Mouse (Mus musculus): ENCODE measurements at regions not wholly inside any gene's neighbourhood (a gene's known extent, or its start where the extent isn't known, plus 50 kb on each side); places are given as distances from the start of the nearest gene placed in this dataset.

- no peak overlapping the region for H3K27ac ChIP-seq (ENCODE audit: low read length)
- no peak overlapping the region for H3K4me2 ChIP-seq (ENCODE audit: low read depth, low read length)
- H3K4me3 ChIP-seq (ENCODE audit: low read length) = no peak overlapping the region
- H3K9me3 ChIP-seq (ENCODE audit: control insufficient read depth, low read length) = no peaks in the 10 kb centered on the region
- no peak overlapping the region for H3K9ac ChIP-seq (ENCODE audit: low read length)
- H3K36me3 ChIP-seq (ENCODE audit: control insufficient read depth, insufficient read depth, low read length) = no peaks in the 10 kb centered on the region
- H3K27me3 ChIP-seq (ENCODE audit: control insufficient read depth, insufficient read depth, low read depth, low read length) = no peaks in the 10 kb centered on the region
- no peaks in the 10 kb centered on the region for H3K4me1 ChIP-seq (replicated peaks; ENCODE audit: control insufficient read depth, insufficient read depth, low read length)
- WGBS = 75% methylated on average over 2 of the region's 2 CpGs
- ATAC-seq (ENCODE audit: low read depth) = no peak
These were observed 113.6 kb upstream of the Ppp1r12a start for GRCm38 (mm10) chr10:108048426-108048825.

- H3K36me3 ChIP-seq (ENCODE audit: control insufficient read depth, insufficient read depth, low read length) = no peaks in the 10 kb centered on the region
- no peaks in the 10 kb centered on the region for H3K27me3 ChIP-seq (ENCODE audit: control insufficient read depth, insufficient read depth, low read depth, low read length)
- no peaks in the 10 kb centered on the region for H3K4me1 ChIP-seq (replicated peaks; ENCODE audit: control insufficient read depth, insufficient read depth, low read length)
- H3K27ac ChIP-seq (ENCODE audit: low read length) = no peak overlapping the region
- H3K9me3 ChIP-seq (ENCODE audit: control insufficient read depth, low read length) = no peaks in the 10 kb centered on the region
- ATAC-seq (ENCODE audit: low read depth) = no peak
- H3K4me2 ChIP-seq (ENCODE audit: low read depth, low read length) = no peak overlapping the region
- no peak overlapping the region for H3K9ac ChIP-seq (ENCODE audit: low read length)
- no peak overlapping the region for H3K4me3 ChIP-seq (ENCODE audit: low read length)
- whole genome bisulfite sequencing = 19% methylated on average over 2 of the region's 2 CpGs
These were observed 118.5 kb upstream of the Ppp1r12a start for GRCm38 (mm10) chr10:108043519-108043918.

- Histone ChIP-seq H3K36me3 (ENCODE audit: control insufficient read depth, insufficient read depth, low read length) (no peaks in the 10 kb centered on the region), H3K27me3 (ENCODE audit: control insufficient read depth, insufficient read depth, low read depth, low read length) (no peaks in the 10 kb centered on the region), H3K4me2 (ENCODE audit: low read depth, low read length) (no peak overlapping the region), H3K9ac (ENCODE audit: low read length) (no peak overlapping the region), H3K27ac (ENCODE audit: low read length) (no peak overlapping the region), H3K9me3 (ENCODE audit: control insufficient read depth, low read length) (no peaks in the 10 kb centered on the region), H3K4me1 (replicated peaks; ENCODE audit: control insufficient read depth, insufficient read depth, low read length) (no peaks in the 10 kb centered on the region), H3K4me3 (ENCODE audit: low read length) (no peak overlapping the region)
- no peak for ATAC-seq (ENCODE audit: low read depth)
These were observed 122.0 kb upstream of the Ppp1r12a start for GRCm38 (mm10) chr10:108040027-108040426.

- WGBS = 54% methylated on average over 3 of the region's 3 CpGs
- ATAC-seq (ENCODE audit: low read depth) = no peak
These were observed 124.7 kb upstream of the Otogl start for GRCm38 (mm10) chr10:108036486-108037109.

GRCm38 (mm10) chr10:108034068-108034467 lies 122.1 kb upstream of the Otogl start:
- no peak for ATAC-seq (ENCODE audit: low read depth)
- 78% methylated on average over 3 of the region's 3 CpGs for WGBS
- H3K36me3 ChIP-seq (ENCODE audit: control insufficient read depth, insufficient read depth, low read length) = no peaks in the 10 kb centered on the region
- no peak overlapping the region for H3K4me3 ChIP-seq (ENCODE audit: low read length)
- H3K4me2 ChIP-seq (ENCODE audit: low read depth, low read length) = no peak overlapping the region
- H3K27ac ChIP-seq (ENCODE audit: low read length) = no peak overlapping the region
- no peaks in the 10 kb centered on the region for H3K27me3 ChIP-seq (ENCODE audit: control insufficient read depth, insufficient read depth, low read depth, low read length)
- no peaks in the 10 kb centered on the region for H3K9me3 ChIP-seq (ENCODE audit: control insufficient read depth, low read length)
- no peaks in the 10 kb centered on the region for H3K4me1 ChIP-seq (replicated peaks; ENCODE audit: control insufficient read depth, insufficient read depth, low read length)
- H3K9ac ChIP-seq (ENCODE audit: low read length) = no peak overlapping the region

More at GRCm38 (mm10) chr10:108036486-108037109, 124.7 kb upstream of the Otogl start:
- no peaks in the 10 kb centered on the region for H3K4me1 ChIP-seq (replicated peaks; ENCODE audit: control insufficient read depth, insufficient read depth, low read length)
- no peak overlapping the region for H3K27ac ChIP-seq (ENCODE audit: low read length)
- H3K36me3 ChIP-seq (ENCODE audit: control insufficient read depth, insufficient read depth, low read length) = no peaks in the 10 kb centered on the region
- no peak overlapping the region for H3K4me2 ChIP-seq (ENCODE audit: low read depth, low read length)
- no peaks in the 10 kb centered on the region for H3K27me3 ChIP-seq (ENCODE audit: control insufficient read depth, insufficient read depth, low read depth, low read length)
- H3K9me3 ChIP-seq (ENCODE audit: control insufficient read depth, low read length) = no peaks in the 10 kb centered on the region
- no peak overlapping the region for H3K4me3 ChIP-seq (ENCODE audit: low read length)
- H3K9ac ChIP-seq (ENCODE audit: low read length) = no peak overlapping the region

- Histone ChIP-seq H3K36me3 (ENCODE audit: control insufficient read depth, insufficient read depth, low read length) (no peaks in the 10 kb centered on the region), H3K9me3 (ENCODE audit: control insufficient read depth, low read length) (no peaks in the 10 kb centered on the region), H3K27ac (ENCODE audit: low read length) (no peak overlapping the region), H3K27me3 (ENCODE audit: control insufficient read depth, insufficient read depth, low read depth, low read length) (no peaks in the 10 kb centered on the region), H3K9ac (ENCODE audit: low read length) (no peak overlapping the region), H3K4me1 (replicated peaks; ENCODE audit: control insufficient read depth, insufficient read depth, low read length) (no peaks in the 10 kb centered on the region), H3K4me2 (ENCODE audit: low read depth, low read length) (no peak overlapping the region), H3K4me3 (ENCODE audit: low read length) (no peak overlapping the region)
- no peak for ATAC-seq (ENCODE audit: low read depth)
- whole genome bisulfite sequencing = 87% methylated on average over 1 of the region's 1 CpGs
These were observed 121.4 kb upstream of the Otogl start for GRCm38 (mm10) chr10:108033317-108033795.

- 70% methylated on average over 2 of the region's 2 CpGs for WGBS
- no peak overlapping the region for H3K9ac ChIP-seq (ENCODE audit: low read length)
These were observed 115.6 kb upstream of the Otogl start for GRCm38 (mm10) chr10:108027506-108027905.

GRCm38 (mm10) chr10:108024227-108024626 lies 112.3 kb upstream of the Otogl start:
- no peaks in the 10 kb centered on the region for H3K27me3 ChIP-seq (ENCODE audit: control insufficient read depth, insufficient read depth, low read depth, low read length)
- no peak overlapping the region for H3K9ac ChIP-seq (ENCODE audit: low read length)
- H3K4me2 ChIP-seq (ENCODE audit: low read depth, low read length) = no peak overlapping the region
- no peak overlapping the region for H3K27ac ChIP-seq (ENCODE audit: low read length)
- 65% methylated on average over 6 of the region's 6 CpGs for WGBS
- H3K36me3 ChIP-seq (ENCODE audit: control insufficient read depth, insufficient read depth, low read length) = no peaks in the 10 kb centered on the region
- no peaks in the 10 kb centered on the region for H3K9me3 ChIP-seq (ENCODE audit: control insufficient read depth, low read length)
- no peak for ATAC-seq (ENCODE audit: low read depth)
- H3K4me3 ChIP-seq (ENCODE audit: low read length) = no peak overlapping the region
- no peaks in the 10 kb centered on the region for H3K4me1 ChIP-seq (replicated peaks; ENCODE audit: control insufficient read depth, insufficient read depth, low read length)

More at GRCm38 (mm10) chr10:108027506-108027905, 115.6 kb upstream of the Otogl start:
- Histone ChIP-seq H3K36me3 (ENCODE audit: control insufficient read depth, insufficient read depth, low read length) (no peaks in the 10 kb centered on the region), H3K27me3 (ENCODE audit: control insufficient read depth, insufficient read depth, low read depth, low read length) (no peaks in the 10 kb centered on the region), H3K4me2 (ENCODE audit: low read depth, low read length) (no peak overlapping the region), H3K4me3 (ENCODE audit: low read length) (no peak overlapping the region), H3K9me3 (ENCODE audit: control insufficient read depth, low read length) (no peaks in the 10 kb centered on the region), H3K27ac (ENCODE audit: low read length) (no peak overlapping the region), H3K4me1 (replicated peaks; ENCODE audit: control insufficient read depth, insufficient read depth, low read length) (no peaks in the 10 kb centered on the region)
- no peak for ATAC-seq (ENCODE audit: low read depth)

- no peaks in the 10 kb centered on the region for H3K9me3 ChIP-seq (ENCODE audit: control insufficient read depth, low read length)
- no peak for ATAC-seq (ENCODE audit: low read depth)
- no peaks in the 10 kb centered on the region for H3K4me1 ChIP-seq (replicated peaks; ENCODE audit: control insufficient read depth, insufficient read depth, low read length)
- H3K4me2 ChIP-seq (ENCODE audit: low read depth, low read length) = no peak overlapping the region
- no peak overlapping the region for H3K27ac ChIP-seq (ENCODE audit: low read length)
- H3K36me3 ChIP-seq (ENCODE audit: control insufficient read depth, insufficient read depth, low read length) = no peaks in the 10 kb centered on the region
- no peak overlapping the region for H3K9ac ChIP-seq (ENCODE audit: low read length)
- H3K4me3 ChIP-seq (ENCODE audit: low read length) = no peak overlapping the region
- WGBS = 79% methylated on average over 1 of the region's 1 CpGs
- H3K27me3 ChIP-seq (ENCODE audit: control insufficient read depth, insufficient read depth, low read depth, low read length) = no peaks in the 10 kb centered on the region
These were observed 104.6 kb upstream of the Otogl start for GRCm38 (mm10) chr10:108016552-108016951.

All from lung, embryonic 16.5 days (tissue).